Mouse (Mus musculus) bone marrow, adult 2 months (tissue): ENCODE data around the gene Adgrv1.

Experiments
- CTCF ChIP-seq: fragments of 200-500 bp; IDR thresholded peaks from 2 replicates; pipeline ENCODE4 v1.5.1; 2011; ENCODE audit warnings: low read length, control low read depth; ENCODE audit not compliant: control insufficient read depth, insufficient read depth
- POLR2A ChIP-seq: fragments of 200-500 bp; IDR thresholded peaks from 2 replicates; pipeline ENCODE4 v1.6.1; 2011; ENCODE audit warnings: low read depth, mild to moderate bottlenecking, control low read depth, low read length, borderline replicate concordance; ENCODE audit not compliant: control insufficient read depth

DNA sequence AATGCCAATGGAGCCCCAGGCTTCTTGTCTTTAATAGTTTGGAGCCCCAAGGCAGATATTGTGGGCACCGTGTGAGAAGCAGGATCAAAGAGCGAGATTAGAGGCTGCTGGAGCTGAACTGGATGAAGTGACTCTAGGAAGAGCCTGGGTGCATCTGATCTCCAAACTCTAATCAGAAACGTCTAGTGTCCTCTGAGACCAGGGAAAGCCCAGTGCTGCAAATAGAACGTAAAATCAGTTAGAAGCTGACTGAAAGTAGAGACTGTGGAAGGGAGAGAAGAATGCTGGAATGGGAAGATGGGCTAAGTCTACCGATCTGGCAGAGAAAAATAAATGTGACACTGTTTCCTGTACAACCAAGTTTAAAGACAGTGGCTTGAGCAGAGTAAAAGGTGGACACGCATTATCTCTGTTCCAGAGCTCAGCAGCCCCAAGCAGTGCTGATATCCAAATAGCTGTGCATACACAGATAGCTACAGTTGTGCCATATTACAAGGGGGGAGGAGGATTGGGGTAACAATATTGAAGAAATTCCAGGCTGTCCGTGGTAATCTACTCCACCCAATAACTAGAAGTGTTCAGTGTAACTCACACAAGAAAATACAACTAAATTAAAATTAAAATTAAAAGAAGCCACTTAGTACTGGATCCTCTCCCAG is 9.7 kb upstream of the Adgrv1 start:
- TF ChIP-seq CTCF (no peak), POLR2A (no peak)
